Mouse (Mus musculus) layer of hippocampus, adult 2 months (tissue): ENCODE measurements at regions not wholly inside any gene's neighbourhood (a gene's known extent, or its start where the extent isn't known, plus 50 kb on each side); places are given as distances from the start of the nearest gene placed in this dataset.

ENCODE experiments used
- DNase-seq, 2 experiments: peaks; one replicate each; pipeline ENCODE4 v3.0.0; 2022; ENCODE audit warnings: low spot score in 2 of 2
- H3K27ac ChIP-seq: fragments of 200-600 bp; 2 replicates; pipeline ENCODE4 v1.8.1; 2022
- H3K4me3 ChIP-seq: fragments of 200-600 bp; 2 replicates; pipeline ENCODE4 v1.8.1; 2022; ENCODE audit warnings: mild to moderate bottlenecking
- CTCF ChIP-seq: fragments of 200-600 bp; conservative IDR thresholded peaks from 2 replicates; pipeline ENCODE4 v1.8.1; 2022; ENCODE audit warnings: antibody characterized with exemption, mild to moderate bottlenecking, moderate library complexity

DNA sequence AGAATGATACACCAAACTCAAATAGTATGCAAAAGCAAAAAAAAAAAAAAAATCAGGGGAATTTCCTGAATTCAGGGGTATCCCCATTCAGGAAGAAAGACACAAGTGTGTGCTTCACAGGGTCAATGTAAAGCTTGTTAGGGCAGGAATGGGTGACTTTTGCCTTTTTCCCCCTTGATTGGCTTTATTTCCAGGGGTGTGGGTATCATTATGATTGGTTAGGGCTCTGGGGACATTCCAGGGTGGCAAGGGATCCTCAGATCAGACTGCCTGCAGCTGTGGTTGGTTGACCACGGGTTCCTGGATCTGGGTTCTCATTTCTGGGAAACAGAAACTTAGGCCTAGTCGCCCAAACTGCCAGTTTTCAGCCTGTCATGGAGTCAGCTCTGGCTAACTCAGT, 73.4 kb upstream of the Kdr start:
- no peak for DNase-seq
- Histone ChIP-seq H3K4me3 (no peak overlapping the region), H3K27ac (no peak overlapping the region)
- no peak for TF ChIP-seq CTCF

- DNase-seq: no peak
- H3K4me3 ChIP-seq: no peak overlapping the region
- no peak overlapping the region for H3K27ac ChIP-seq
- no peak for TF ChIP-seq CTCF
These were observed 70.0 kb upstream of the Kdr start for GRCm38 (mm10) chr5:76048103-76048874.

DNA sequence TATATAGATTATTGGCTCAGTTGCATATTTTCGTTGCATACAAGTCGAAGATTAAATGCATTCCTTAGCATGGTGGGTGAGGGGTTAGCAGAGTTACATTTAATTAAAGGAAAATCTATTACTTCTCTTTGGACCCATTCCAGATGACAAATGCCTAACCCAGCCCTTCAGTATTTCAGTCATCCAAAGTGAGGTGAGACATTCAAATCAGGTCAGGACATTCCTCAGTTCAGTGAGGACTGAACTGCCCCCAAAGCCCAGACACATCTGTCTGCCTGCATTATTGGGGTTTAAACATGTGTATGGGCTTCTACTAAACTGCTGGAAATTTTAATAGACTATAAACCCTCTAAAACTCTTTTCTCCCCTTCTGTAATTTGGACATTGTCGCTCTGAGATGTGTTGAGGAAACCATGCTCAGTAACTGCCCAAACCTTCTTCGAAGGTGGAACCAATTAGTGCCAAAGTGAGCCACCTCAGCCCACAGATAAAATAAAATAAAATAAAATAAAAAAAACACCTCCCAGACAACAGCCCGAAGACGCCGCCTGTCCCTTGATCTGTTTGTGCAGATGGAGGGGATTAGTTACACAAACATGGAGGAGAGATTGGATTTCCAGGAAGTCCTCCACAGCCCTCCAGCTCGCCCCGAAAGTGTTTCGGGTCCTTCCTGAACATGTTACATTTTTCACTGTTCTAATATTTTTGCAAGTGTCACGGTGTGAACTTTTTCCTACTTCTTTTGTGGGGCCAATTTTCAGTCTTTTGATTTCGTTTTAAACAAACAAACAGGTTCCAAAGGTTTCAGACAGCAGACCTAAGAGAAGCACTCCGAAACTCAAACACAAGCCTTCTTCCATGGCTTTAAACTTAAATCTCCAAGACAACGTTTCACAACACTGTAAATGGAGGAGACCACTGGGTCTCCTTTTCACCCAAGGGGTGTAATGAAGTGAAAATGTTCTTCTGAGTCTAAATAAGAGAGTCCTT, 65.6 kb upstream of the Kdr start:
- no peak for TF ChIP-seq CTCF
- H3K27ac ChIP-seq: no peak overlapping the region
- DNase-seq: no peak
- H3K4me3 ChIP-seq: no peak overlapping the region

DNA sequence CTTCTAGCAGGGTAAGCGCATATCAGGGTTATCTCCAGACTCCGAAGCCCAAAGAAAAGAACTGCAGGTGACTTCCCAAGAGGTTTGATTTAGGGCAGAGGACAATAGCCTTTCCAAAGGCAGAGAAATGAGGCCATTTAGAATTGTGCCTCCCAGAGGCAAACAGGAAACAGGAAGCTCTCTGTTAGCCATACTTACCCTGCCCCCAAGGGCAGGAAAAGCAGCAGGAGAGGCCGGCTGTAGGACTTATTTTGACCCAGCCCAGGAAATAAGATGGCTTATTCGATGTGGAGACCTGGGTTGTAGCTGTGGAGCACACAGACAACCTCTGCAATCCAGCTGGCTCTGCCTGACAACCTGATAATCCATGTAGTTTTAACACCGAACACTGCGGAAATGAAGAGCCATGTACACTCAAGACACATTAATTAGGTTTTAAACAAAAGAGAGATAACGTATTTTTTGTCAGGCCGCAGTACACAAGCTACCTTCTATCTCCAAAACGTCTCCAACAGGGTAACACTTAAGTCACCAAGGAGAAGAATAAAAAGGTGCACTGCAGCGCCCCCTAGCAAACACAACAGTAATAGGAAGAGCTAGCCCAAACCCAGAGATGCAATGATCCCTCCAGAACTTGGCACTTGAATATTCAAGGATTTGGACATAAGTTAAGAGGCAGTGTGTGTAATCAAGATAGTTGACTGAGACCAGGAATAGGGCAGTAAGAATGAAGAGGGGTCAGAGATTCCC, 62.4 kb upstream of the Kdr start:
- peak; percentile 66 for TF ChIP-seq CTCF
- Histone ChIP-seq H3K4me3 (no peak overlapping the region), H3K27ac (no peak overlapping the region)
- no peak for DNase-seq

- Histone ChIP-seq H3K4me3 (no peak overlapping the region), H3K27ac (no peak overlapping the region)
- no peak for TF ChIP-seq CTCF
- no peak for DNase-seq
These were observed 50.5 kb upstream of the Kdr start for GRCm38 (mm10) chr5:76028729-76029128.
